Mouse (Mus musculus) olfactory bulb, adult 2 months (tissue): Measurements from ENCODE around the gene Nubpl.

ENCODE experiments used
- CTCF ChIP-seq: fragments of 200-500 bp; IDR thresholded peaks from 2 replicates; pipeline ENCODE4 v1.5.1; 2012; ENCODE audit warnings: low read depth, mild to moderate bottlenecking, low read length, moderate library complexity; ENCODE audit not compliant: insufficient read depth
- POLR2A ChIP-seq: fragments of 200-500 bp; IDR thresholded peaks from 2 replicates; pipeline ENCODE4 v1.6.1; 2012; ENCODE audit warnings: mild to moderate bottlenecking, low read depth, low read length, moderate library complexity; ENCODE audit not compliant: insufficient read depth

DNA sequence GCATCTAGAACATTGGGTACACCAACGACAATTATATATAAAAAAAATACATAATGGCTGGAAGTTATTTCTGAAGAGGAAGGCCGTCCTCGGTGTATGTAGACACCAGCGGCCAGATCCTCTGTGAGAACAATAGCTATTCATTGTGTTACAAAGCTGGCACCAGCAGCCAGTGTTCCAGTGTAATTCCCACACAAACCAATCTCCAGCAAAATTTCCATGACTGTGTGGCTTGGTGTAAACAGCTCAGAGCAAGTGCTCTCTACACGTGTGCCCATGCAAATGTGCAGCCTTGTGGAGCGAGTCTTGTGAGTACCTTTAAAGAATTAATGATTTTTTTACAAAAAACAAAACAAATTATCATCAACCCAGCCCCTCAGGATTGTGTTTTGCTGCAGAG is 263.7 kb downstream of the Nubpl start:
- TF ChIP-seq POLR2A (no peak), CTCF (no peak)
